Mouse (Mus musculus): ENCODE measurements around the gene Smok2a.
"Not testable (repeated sequence)": the region's sequence is repeated elsewhere in the genome, so short reads cannot be mapped to it uniquely, and the experiment has no call there.

DNA sequence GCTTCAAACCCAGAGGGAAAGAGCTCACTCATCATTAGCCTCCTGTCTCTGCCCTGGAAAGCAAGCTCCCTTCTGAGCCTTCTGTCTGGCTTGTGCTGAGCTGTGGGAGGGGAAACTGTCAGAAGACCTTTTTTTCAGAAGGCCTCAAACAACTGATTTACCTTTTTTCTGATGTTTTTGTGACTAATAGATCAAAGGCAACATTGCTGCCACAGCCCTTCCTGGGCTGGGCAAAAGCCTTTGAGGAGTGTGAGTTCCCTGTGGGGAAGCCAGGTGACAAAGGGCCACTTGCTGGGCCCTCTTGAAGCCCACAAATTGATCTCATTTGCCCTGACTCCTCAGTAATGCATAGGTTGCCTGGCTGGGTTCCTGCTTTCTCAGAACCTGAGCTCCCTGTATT is 12.5 kb upstream of the Smok2a start:
- not testable (repeated sequence) for TF ChIP-seq CTCF (IDR thresholded peaks at IDR 0.05; ENCODE audit: low read depth, low read length); GATA1 (IDR thresholded peaks at IDR 0.05; ENCODE audit: borderline replicate concordance, low read length); POLR2AphosphoS5 (IDR thresholded peaks at IDR 0.05; ENCODE audit: insufficient replicate concordance, low read depth, low read length); TAL1 (conservative IDR thresholded peaks at IDR 0.05; ENCODE audit: low read depth, low read length); GATA2 (IDR thresholded peaks at IDR 0.05; ENCODE audit: borderline replicate concordance, low read depth, low read length)

Data from G1E (cell line).